Mouse (Mus musculus) lung, adult 2 months (tissue): Measurements from ENCODE around the gene Smc6. TPM values are rescaled to one million over a fixed set of nuclear protein-coding genes. Genes with fewer than 3 reads are reported as not detected.

ENCODE experiments used
- DNase-seq: peaks from one replicate; pipeline ENCODE4 v3.0.0; 2022
- H3K4me1 ChIP-seq: fragments of 200-500 bp; 2 replicates; pipeline ENCODE4 v1.6.1; 2011; ENCODE audit warnings: low read length; ENCODE audit not compliant: control insufficient read depth, insufficient read depth
- H3K4me3 ChIP-seq: fragments of 200-500 bp; replicated peaks from 2 replicates; pipeline ENCODE3; 2011; ENCODE audit warnings: low read depth, mild to moderate bottlenecking, control low read depth, low read length; ENCODE audit errors: extremely low read depth
- CTCF ChIP-seq: fragments of 200-500 bp; IDR thresholded peaks from 2 replicates; pipeline ENCODE4 v1.5.1; 2011; ENCODE audit warnings: mild to moderate bottlenecking, low read length, control low read depth; ENCODE audit not compliant: insufficient read depth
- POLR2A ChIP-seq: fragments of 200-500 bp; IDR thresholded peaks from 2 replicates; pipeline ENCODE4 v1.6.1; 2011; ENCODE audit warnings: low read depth, mild to moderate bottlenecking, control low read depth, low read length, borderline replicate concordance; ENCODE audit errors: extremely low read depth
- WGBS: fragments of 180-500 bp; shearing (Covaris S2); methylation state at CpG from one replicate; pipeline ENCODE4 v1.1.7; 2018; 5-methylcytosine and 5-hydroxymethylcytosine counted together
- polyA plus RNA-seq: library from polyadenylated mRNA; depleted of rRNA; stranded (reverse); fragments of >200 nt; gene quantifications from 2 replicates; pipeline ENCODE4 v1.2.3, GENCODE M21; 2012

Gene Smc6
- polyA plus RNA-seq, 1 experiment, result 11.1 TPM

- TF ChIP-seq POLR2A (no peak), CTCF (no peak)
- Histone ChIP-seq H3K4me3 (no peak overlapping the region), H3K4me1 (no peaks in the 10 kb centered on the region; the same call in 1 of the 2 replicates)
- WGBS, result 48% methylated on average over 5 of the region's 5 CpGs
- no peak for DNase-seq
These were observed 39.0 kb upstream of the Smc6 start for GRCm38 (mm10) chr12:11226529-11227268.

GRCm38 (mm10) chr12:11230267-11230666 lies 35.4 kb upstream of the Smc6 start:
- TF ChIP-seq POLR2A, result no peak
- TF ChIP-seq CTCF, result no peak
- DNase-seq, result no peak
- Histone ChIP-seq H3K4me3 (no peak overlapping the region), H3K4me1 (no peaks in the 10 kb centered on the region; the same call in 1 of the 2 replicates)
- 46% methylated on average over 2 of the region's 2 CpGs for WGBS

- Histone ChIP-seq H3K4me3 (no peak overlapping the region), H3K4me1 (no peaks in the 10 kb centered on the region)
- no peak for DNase-seq
- WGBS, result 53% methylated on average over 2 of the region's 2 CpGs
- no peak for TF ChIP-seq CTCF
- TF ChIP-seq POLR2A, result no peak
These were observed 29.7 kb upstream of the Smc6 start for GRCm38 (mm10) chr12:11235996-11236395.

GRCm38 (mm10) chr12:11247460-11247859 lies 18.2 kb upstream of the Smc6 start:
- Histone ChIP-seq H3K4me1 (no peaks in the 10 kb centered on the region), H3K4me3 (no peak overlapping the region)
- WGBS, result 88% methylated on average over 1 of the region's 1 CpGs
- TF ChIP-seq CTCF (no peak), POLR2A (no peak)
- no peak for DNase-seq

GRCm38 (mm10) chr12:11250322-11250721 lies 15.4 kb upstream of the Smc6 start:
- Histone ChIP-seq H3K4me1 (no peaks in the 10 kb centered on the region), H3K4me3 (no peak overlapping the region)
- WGBS, result 84% methylated on average over 3 of the region's 3 CpGs
- TF ChIP-seq CTCF (no peak), POLR2A (no peak)
- DNase-seq, result no peak

GRCm38 (mm10) chr12:11264895-11265294 lies 791 bp upstream of the Smc6 start:
- no peak for TF ChIP-seq POLR2A
- TF ChIP-seq CTCF, result no peak
- 2% methylated on average over 13 of the region's 13 CpGs for WGBS
- peaks cover 7% of the 10 kb centered on the region for H3K4me1 ChIP-seq
- DNase-seq, result no peak
- no peak overlapping the region for H3K4me3 ChIP-seq

GRCm38 (mm10) chr12:11266282-11266985 lies 748 bp downstream of the Smc6 start:
- Histone ChIP-seq H3K4me1 (peaks cover 7% of the 10 kb centered on the region), H3K4me3 (peak overlapping the region; percentile 82)
- WGBS, result under 1% methylated on average over 44 of the region's 51 CpGs
- DNase-seq, result no peak
- TF ChIP-seq POLR2A, result no peak
- no peak for TF ChIP-seq CTCF

- H3K4me3 ChIP-seq, result peak overlapping the region; percentile 82
- WGBS, result 16% methylated on average over 4 of the region's 4 CpGs
- peaks cover 7% of the 10 kb centered on the region for H3K4me1 ChIP-seq
- no peak for DNase-seq
- TF ChIP-seq CTCF (no peak), POLR2A (no peak)
These were observed 1.3 kb downstream of the Smc6 start for GRCm38 (mm10) chr12:11267030-11267429.

- no peak overlapping the region for H3K4me3 ChIP-seq
- TF ChIP-seq POLR2A (no peak), CTCF (no peak)
- no peaks in the 10 kb centered on the region; the same call in 1 of the 2 replicates for H3K4me1 ChIP-seq
- DNase-seq, result no peak
- 89% methylated on average over 4 of the region's 4 CpGs for WGBS
These were observed 6.9 kb downstream of the Smc6 start for GRCm38 (mm10) chr12:11272568-11272967.

- 50% methylated on average over 1 of the region's 1 CpGs for WGBS
- TF ChIP-seq POLR2A (no peak), CTCF (no peak)
- no peak for DNase-seq
These were observed 7.5 kb downstream of the Smc6 start for GRCm38 (mm10) chr12:11273185-11273584.

More at GRCm38 (mm10) chr12:11273185-11273584, 7.5 kb downstream of the Smc6 start:
- no peaks in the 10 kb centered on the region; the same call in 1 of the 2 replicates for H3K4me1 ChIP-seq
- no peak overlapping the region for H3K4me3 ChIP-seq
